Mouse (Mus musculus) limb, embryonic 10.5 days (tissue): ENCODE measurements around the gene Fam76a. TPM values are rescaled to one million over a fixed set of nuclear protein-coding genes. Genes with fewer than 3 reads are reported as not detected.
"Not testable (repeated sequence)": the region's sequence is repeated elsewhere in the genome, so short reads cannot be mapped to it uniquely, and the experiment has no call there.

Experiments
- DNase-seq: peaks from one replicate; pipeline ENCODE4 v3.0.0-alpha.2; 2017; ENCODE audit warnings: low spot score
- H3K27ac ChIP-seq: fragments of 300-500 bp; sonication (generic); 2 replicates; pipeline ENCODE4 v1.5.1; 2016; ENCODE audit warnings: mild to moderate bottlenecking
- H3K27me3 ChIP-seq: fragments of 300-500 bp; sonication (generic); 2 replicates; pipeline ENCODE4 v1.6.1; 2016; ENCODE audit warnings: low read depth, mild to moderate bottlenecking; ENCODE audit not compliant: poor library complexity, severe bottlenecking
- H3K36me3 ChIP-seq: fragments of 300-500 bp; sonication (generic); 2 replicates; pipeline ENCODE4 v1.6.1; 2016; ENCODE audit warnings: mild to moderate bottlenecking, moderate library complexity
- H3K4me1 ChIP-seq: fragments of 300-500 bp; sonication (generic); 2 replicates; pipeline ENCODE4 v1.6.1; 2016
- H3K4me3 ChIP-seq: fragments of 300-500 bp; sonication (generic); 2 replicates; pipeline ENCODE4 v1.5.1; 2016; ENCODE audit warnings: mild to moderate bottlenecking, moderate library complexity
- H3K9me3 ChIP-seq: fragments of 300-500 bp; sonication (generic); replicated peaks from 2 replicates; pipeline ENCODE4 v1.6.1; 2016; ENCODE audit warnings: mild to moderate bottlenecking
- WGBS: fragments of 180-500 bp; shearing (Covaris S2); methylation state at CpG from one replicate; pipeline ENCODE4 v1.1.7; 2016; 5-methylcytosine and 5-hydroxymethylcytosine counted together
- polyA plus RNA-seq: library from polyadenylated mRNA; unstranded; fragments of >200 nt; fragmentation: Nextera tagmentation; extraction: Ambion mirVana; gene quantifications from 2 replicates; pipeline ENCODE4 v1.2.1, GENCODE M21; 2016

The Fam76a gene
- polyA plus RNA-seq, 1 experiment from 2014 or later = 27.9 TPM

- no peaks in the 10 kb centered on the region for H3K9me3 ChIP-seq
- H3K27me3 ChIP-seq = peaks cover 14% of the 10 kb centered on the region
- DNase-seq = no peak
- H3K4me1 ChIP-seq = peaks cover 46% of the 10 kb centered on the region
- H3K27ac ChIP-seq = no peak overlapping the region
- 56% methylated on average over 23 of the region's 23 CpGs for WGBS
- no peak overlapping the region for H3K4me3 ChIP-seq
- H3K36me3 ChIP-seq = no peaks in the 10 kb centered on the region
Measured at GRCm38 (mm10) chr4:132941012-132941729, 18.8 kb upstream of the Fam76a start.

- H3K4me3 ChIP-seq = no peak overlapping the region
- DNase-seq = peak; percentile 85
- no peaks in the 10 kb centered on the region for H3K36me3 ChIP-seq
- H3K4me1 ChIP-seq = peaks cover 38% of the 10 kb centered on the region
- 27% methylated on average over 22 of the region's 22 CpGs for WGBS
- no peak overlapping the region for H3K27ac ChIP-seq
- peaks cover 14% of the 10 kb centered on the region for H3K27me3 ChIP-seq
- H3K9me3 ChIP-seq = no peaks in the 10 kb centered on the region
Measured at GRCm38 (mm10) chr4:132939421-132940127, 17.2 kb upstream of the Fam76a start.

DNA sequence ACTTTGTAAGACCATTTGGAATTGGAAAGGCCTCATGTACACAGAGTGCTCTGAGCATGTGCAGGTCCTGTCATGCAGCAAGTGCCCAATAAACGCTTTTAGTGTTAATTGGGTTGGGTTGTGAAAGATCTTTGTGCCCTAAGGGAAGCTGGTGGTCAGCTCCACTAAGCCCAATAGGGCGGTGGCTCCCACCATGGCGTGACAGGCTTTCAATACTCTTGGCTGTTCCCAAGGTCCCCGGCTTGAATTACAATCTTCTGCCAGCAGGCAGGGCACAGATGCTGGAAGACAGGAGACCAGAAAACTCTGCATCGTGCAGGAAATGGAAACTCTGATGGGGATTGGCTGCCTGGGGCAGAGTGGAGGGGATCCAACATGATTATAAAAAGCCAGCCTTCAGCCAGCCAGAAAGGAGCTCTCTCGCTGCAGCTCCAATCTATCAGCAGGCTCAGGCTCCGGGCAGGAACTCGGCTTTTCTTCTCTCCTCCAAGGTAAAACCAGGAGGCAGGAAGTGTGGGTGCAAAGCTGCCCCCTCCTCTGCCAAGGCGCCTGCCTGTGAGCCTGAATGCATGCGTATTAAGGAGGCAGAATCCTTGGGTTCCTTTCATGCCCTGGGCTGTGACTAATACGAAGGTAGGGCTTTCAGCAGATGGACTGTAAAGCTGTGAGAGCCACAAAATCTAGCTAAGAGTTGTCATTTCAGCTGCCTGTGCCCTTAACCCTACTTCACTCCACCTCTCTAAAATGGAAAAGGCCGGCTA, 16.0 kb upstream of the Fam76a start:
- Histone ChIP-seq H3K9me3 (no peaks in the 10 kb centered on the region), H3K36me3 (no peaks in the 10 kb centered on the region), H3K27ac (peak overlapping the region; percentile 83), H3K27me3 (peaks cover 14% of the 10 kb centered on the region), H3K4me3 (peak overlapping the region; percentile 32; the same call in 1 of the 2 replicates), H3K4me1 (peaks cover 37% of the 10 kb centered on the region)
- peak; percentile 51 for DNase-seq
- 47% methylated on average over 12 of the region's 12 CpGs for WGBS

DNA sequence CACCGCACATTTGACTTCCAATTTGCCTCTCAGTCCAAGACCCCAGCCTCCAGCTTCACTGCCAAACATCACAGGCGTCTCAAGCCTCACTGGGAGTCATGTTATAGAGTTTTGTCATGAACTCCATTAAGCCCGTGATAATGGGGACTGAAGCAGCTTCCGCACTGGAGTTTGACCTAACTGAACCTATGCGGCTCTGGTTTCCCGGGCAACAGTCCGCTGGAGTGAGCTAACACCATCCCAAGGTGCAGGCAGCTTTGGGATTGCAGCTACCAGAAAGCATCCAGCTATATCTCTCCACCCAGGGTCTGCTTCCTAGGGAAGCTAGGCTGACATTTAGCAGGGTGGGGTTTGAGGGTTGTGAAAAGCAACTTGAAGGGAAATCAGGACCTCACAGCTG, 12.3 kb upstream of the Fam76a start:
- Histone ChIP-seq H3K4me1 (peaks cover 27% of the 10 kb centered on the region), H3K4me3 (no peak overlapping the region), H3K9me3 (no peaks in the 10 kb centered on the region), H3K27me3 (no peaks in the 10 kb centered on the region), H3K27ac (no peak overlapping the region), H3K36me3 (no peaks in the 10 kb centered on the region)
- no peak for DNase-seq
- 39% methylated on average over 7 of the region's 7 CpGs for WGBS

DNA sequence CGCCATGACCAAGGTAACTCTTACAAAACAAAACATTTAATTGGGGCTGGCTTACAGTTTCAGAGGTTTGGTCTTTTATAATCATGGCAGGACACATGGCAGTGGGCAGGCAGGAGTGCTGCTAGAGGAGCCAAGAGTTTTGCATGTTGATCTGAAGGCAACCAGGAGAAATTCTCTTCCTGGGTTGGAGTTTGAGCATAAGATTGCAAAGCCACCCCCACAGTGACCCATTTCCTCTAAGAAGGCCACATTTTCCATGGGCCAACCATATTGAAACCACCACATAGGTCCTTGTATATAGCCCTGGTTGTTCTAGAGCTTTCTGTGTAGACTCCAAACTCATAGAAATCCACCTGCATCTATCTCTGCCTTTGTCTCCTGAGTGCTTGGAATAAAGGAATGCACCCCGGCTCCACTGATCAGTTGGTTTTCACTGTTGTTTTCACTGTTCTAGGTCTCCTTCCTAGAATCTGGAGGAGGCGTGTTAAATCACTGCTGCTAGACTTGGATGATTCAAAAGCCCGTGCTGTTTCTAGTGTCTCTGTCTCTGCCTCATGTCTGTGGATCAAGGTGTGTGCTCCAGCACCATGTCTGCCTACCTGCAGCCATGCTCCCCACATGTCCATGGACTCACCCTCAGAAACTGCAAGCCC, 10.5 kb upstream of the Fam76a start:
- Histone ChIP-seq H3K4me3 (no peak overlapping the region), H3K27me3 (no peaks in the 10 kb centered on the region), H3K36me3 (no peaks in the 10 kb centered on the region), H3K9me3 (no peaks in the 10 kb centered on the region), H3K4me1 (peaks cover 14% of the 10 kb centered on the region), H3K27ac (no peak overlapping the region)
- DNase-seq = no peak
- 85% methylated on average over 4 of the region's 4 CpGs for WGBS

GRCm38 (mm10) chr4:132930784-132931183, 8.4 kb upstream of the Fam76a start:
- WGBS = 7% methylated on average over 8 of the region's 8 CpGs
- H3K27me3 ChIP-seq = no peaks in the 10 kb centered on the region
- no peak overlapping the region for H3K27ac ChIP-seq
- H3K36me3 ChIP-seq = no peaks in the 10 kb centered on the region
- peaks cover 11% of the 10 kb centered on the region for H3K4me1 ChIP-seq
- no peak for DNase-seq
- H3K9me3 ChIP-seq = no peaks in the 10 kb centered on the region
- no peak overlapping the region for H3K4me3 ChIP-seq

DNA sequence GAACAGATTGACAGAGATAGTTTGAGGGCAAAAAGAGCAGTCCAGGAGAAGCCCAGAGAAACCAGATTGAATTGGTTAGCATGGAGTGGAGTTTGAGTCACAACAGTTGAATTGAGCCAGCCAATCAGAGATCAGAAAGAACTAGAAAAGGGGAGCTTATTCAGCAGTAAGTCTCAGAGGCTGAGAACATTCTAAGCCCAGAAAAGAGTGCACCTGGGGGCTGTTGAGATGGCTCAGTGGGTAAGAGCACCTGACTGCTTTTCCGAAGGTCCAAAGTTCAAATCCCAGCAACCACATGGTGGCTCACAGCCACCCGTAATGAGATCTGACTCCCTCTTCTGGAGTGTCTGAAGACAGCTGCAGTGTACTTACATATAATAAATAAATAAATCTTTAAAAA, 4.2 kb upstream of the Fam76a start:
- not testable (repeated sequence) for H3K4me3 ChIP-seq, H3K27me3 ChIP-seq, H3K36me3 ChIP-seq, H3K27ac ChIP-seq, H3K9me3 ChIP-seq, DNase-seq
- 77% methylated on average over 2 of the region's 2 CpGs for WGBS
- H3K4me1 ChIP-seq = peaks cover 20% of the 10 kb centered on the region

DNA sequence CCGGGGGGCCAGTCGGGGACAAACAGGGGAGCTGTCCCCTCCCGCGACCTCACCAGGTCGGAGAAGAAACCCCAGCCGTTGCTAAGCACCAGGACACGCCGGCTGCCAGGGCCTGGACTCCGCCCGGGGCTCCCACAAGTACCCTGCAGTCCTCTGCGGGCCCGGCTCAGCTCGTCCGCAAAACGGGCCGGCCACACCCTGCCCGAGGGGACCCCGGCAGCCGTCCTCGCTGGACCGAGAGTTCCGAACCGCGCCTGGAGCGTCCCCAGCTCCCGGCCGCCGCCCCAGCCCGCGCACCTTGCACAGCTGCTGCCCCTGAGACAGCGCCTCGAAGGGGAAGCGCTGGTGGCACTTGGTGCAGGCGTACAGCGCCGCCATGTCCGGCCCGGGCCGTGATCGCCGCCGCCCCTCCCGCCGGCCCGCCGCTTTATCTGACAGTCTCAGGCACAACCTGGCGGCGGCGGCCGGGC, 262 bp downstream of the Fam76a start:
- Histone ChIP-seq H3K27me3 (no peaks in the 10 kb centered on the region), H3K9me3 (no peaks in the 10 kb centered on the region), H3K4me3 (peak overlapping the region; percentile 79), H3K4me1 (peaks cover 24% of the 10 kb centered on the region), H3K36me3 (peaks cover 27% of the 10 kb centered on the region), H3K27ac (peak overlapping the region; percentile 85)
- WGBS = 1% methylated on average over 45 of the region's 50 CpGs
- DNase-seq = peak; percentile 70

GRCm38 (mm10) chr4:132921488-132921887, 870 bp downstream of the Fam76a start:
- Histone ChIP-seq H3K9me3 (no peaks in the 10 kb centered on the region), H3K36me3 (peaks cover 31% of the 10 kb centered on the region), H3K27ac (0 out of 2 replicates have a peak overlapping the region, but pooled peaks have one; percentile 85), H3K4me3 (peak overlapping the region; percentile 79), H3K4me1 (peaks cover 24% of the 10 kb centered on the region), H3K27me3 (no peaks in the 10 kb centered on the region)
- no peak for DNase-seq
- 44% methylated on average over 12 of the region's 12 CpGs for WGBS

- Histone ChIP-seq H3K27me3 (no peaks in the 10 kb centered on the region), H3K4me3 (no peak overlapping the region), H3K9me3 (no peaks in the 10 kb centered on the region), H3K36me3 (peaks cover 44% of the 10 kb centered on the region), H3K27ac (no peak overlapping the region), H3K4me1 (peaks cover 24% of the 10 kb centered on the region)
- 94% methylated on average over 4 of the region's 4 CpGs for WGBS
- no peak for DNase-seq
Measured at GRCm38 (mm10) chr4:132920171-132920570, 2.2 kb downstream of the Fam76a start.

DNA sequence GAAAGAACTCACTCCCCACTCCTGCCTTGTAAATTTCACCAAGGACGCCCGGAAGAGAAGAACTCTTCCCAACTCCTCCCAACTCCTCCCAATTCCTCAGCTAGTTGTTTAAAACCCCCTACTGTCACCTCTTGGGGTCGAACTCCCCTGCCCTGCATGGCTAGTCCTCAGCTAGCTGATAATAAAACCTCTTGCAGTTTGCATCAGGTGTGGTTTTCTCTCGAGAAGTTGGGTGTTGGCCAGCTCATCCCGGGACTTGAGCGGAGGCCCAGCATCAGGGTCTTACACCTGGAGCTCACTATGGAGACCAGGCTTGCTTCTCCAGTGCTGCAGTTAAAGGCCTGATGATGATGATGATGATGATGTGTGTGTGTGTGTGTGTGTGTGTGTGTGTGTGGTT, 3.9 kb downstream of the Fam76a start:
- peaks cover 59% of the 10 kb centered on the region for H3K36me3 ChIP-seq
- not testable (repeated sequence) for H3K4me3 ChIP-seq, H3K27me3 ChIP-seq, H3K9me3 ChIP-seq, DNase-seq, H3K27ac ChIP-seq
- H3K4me1 ChIP-seq = peaks cover 15% of the 10 kb centered on the region
- 84% methylated on average over 6 of the region's 6 CpGs for WGBS

DNA sequence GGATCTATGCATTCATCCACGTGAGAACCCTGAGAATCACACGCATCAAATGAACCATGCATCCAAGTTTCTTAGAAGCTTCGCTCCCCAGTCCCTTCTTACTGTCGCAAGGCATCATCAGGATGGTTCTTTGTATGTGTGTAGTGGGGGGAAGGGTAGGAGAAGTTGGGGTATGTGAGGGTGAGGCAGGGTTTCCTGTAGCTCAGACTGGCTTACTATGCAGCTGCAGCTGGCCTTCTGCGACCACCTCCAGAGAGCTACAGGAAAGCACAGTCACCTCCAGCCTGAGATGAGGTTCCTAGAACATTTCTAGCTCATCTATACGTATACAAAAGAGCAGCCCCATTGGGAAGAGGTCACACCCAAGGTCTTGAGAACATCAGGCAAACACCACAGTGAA, 10.2 kb downstream of the Fam76a start:
- Histone ChIP-seq H3K27me3 (no peaks in the 10 kb centered on the region), H3K36me3 (peaks cover 86% of the 10 kb centered on the region), H3K9me3 (no peaks in the 10 kb centered on the region), H3K4me3 (no peak overlapping the region), H3K27ac (no peak overlapping the region), H3K4me1 (no peaks in the 10 kb centered on the region)
- DNase-seq = no peak
- WGBS = 95% methylated on average over 6 of the region's 6 CpGs
